Mouse (Mus musculus) heart, postnatal 36 days (tissue): ENCODE results near the gene Bcl6b. TPM values are rescaled to one million over a fixed set of nuclear protein-coding genes. Genes with fewer than 3 reads are reported as not detected.

Source experiments
- DNase-seq, 2 experiments: peaks; one replicate each; pipeline ENCODE4 v3.0.0; 2021 to 2022
- intact Hi-C: fragments of 180-260 bp; cut with DNase I; formaldehyde crosslinking; loops from one replicate; pipeline ENCODE4 v1.15.1; 2025
- total RNA-seq, 2 experiments: library from RNA; stranded (reverse); gene quantifications; 2 replicates each; pipeline ENCODE4 v1.2.3; 2021

The Bcl6b gene
- total RNA-seq: 10 to 100 TPM; 19.7 to 20.0 TPM

GRCm38 (mm10) chr11:70229260-70230010 is at the start of gene Bcl6b:
Gene Bcl6b, minus strand, starts transcription at chr11:70229798.
- DNase-seq: peak in 1 of 2 experiments; percentile 62
- intact Hi-C loops: loop anchor here (1.0 to 10.0 kb wide), 3 partner anchors 8 to 815 kb away; partner anchors contain the start of genes Kdm6b, Rnf167, Slc16a13 and Slc25a11

GRCm38 (mm10) chr11:70278961-70279360 is 49.4 kb upstream of the Bcl6b start:
- DNase-seq: no peak
- intact Hi-C loops: no loop called here

DNA sequence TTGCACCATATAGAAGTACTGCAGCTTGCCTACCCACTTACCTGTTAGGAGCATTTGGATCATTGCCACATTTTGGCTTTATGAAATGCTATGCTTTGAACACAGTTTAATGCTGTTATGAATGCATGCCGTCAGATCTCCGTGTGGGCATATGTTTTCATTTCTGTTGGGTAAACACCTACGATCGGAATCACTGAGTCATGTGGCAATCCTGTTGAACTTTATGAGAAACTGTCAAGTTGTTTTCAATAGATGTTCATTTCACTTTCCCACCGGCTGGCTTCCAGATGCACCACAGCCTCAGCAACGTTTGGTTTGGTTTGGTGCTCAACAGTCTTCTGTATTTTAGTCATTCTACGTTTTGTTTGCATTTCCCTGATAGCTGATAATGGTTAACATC is 42.0 kb upstream of the Bcl6b start:
- intact Hi-C loops: no loop called here
- no peak for DNase-seq

- DNase-seq: peak; percentile 29 to 49
Measured at GRCm38 (mm10) chr11:70266405-70266804, 36.8 kb upstream of the Bcl6b start.

DNA sequence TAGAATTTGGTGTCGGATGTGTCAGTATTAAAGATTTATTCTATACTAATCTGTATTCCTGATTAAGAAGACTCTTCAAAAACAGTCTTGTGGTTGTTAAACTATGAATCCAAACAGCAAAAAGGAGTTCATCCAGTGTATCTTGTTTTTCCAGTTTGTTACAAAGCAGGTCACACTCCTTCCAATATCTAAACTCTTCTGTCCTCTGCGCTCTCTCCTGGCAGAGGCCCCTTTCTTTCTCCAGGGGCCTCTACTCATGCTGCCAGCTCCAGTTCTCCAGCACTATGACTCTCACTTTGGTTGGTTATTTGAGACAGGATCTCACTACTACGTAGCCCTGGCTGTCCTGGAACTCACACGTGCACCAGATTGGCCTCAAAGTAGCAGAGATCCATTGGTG is 36.2 kb upstream of the Bcl6b start:
- intact Hi-C loops: no loop called here
- no peak for DNase-seq

More at GRCm38 (mm10) chr11:70266405-70266804, 36.8 kb upstream of the Bcl6b start:
- intact Hi-C loops: no loop called here

GRCm38 (mm10) chr11:70265252-70265651 is 35.7 kb upstream of the Bcl6b start:
- intact Hi-C loops: no loop called here

DNA sequence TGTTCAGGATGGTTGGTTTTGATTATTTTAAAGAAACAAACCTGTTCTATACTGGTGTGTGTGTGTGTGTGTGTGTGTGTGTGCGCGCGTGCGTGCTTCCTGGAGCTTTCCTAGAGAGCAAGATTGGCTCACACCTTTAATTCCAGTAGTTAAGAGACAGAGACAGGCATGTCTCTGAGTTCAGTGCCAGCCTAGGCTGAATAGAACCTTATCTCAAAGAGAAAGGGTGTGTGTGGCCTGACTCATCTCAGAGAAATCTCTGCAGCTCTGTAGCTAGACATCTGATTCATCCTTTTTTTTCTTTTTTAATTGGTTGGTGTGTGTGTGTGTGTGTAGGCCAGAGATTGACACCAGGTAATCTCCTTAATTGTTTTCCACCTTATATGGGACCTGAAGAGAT is 29.4 kb upstream of the Bcl6b start:
- DNase-seq: no peak

More at GRCm38 (mm10) chr11:70265252-70265651, 35.7 kb upstream of the Bcl6b start:
- no peak for DNase-seq

DNA sequence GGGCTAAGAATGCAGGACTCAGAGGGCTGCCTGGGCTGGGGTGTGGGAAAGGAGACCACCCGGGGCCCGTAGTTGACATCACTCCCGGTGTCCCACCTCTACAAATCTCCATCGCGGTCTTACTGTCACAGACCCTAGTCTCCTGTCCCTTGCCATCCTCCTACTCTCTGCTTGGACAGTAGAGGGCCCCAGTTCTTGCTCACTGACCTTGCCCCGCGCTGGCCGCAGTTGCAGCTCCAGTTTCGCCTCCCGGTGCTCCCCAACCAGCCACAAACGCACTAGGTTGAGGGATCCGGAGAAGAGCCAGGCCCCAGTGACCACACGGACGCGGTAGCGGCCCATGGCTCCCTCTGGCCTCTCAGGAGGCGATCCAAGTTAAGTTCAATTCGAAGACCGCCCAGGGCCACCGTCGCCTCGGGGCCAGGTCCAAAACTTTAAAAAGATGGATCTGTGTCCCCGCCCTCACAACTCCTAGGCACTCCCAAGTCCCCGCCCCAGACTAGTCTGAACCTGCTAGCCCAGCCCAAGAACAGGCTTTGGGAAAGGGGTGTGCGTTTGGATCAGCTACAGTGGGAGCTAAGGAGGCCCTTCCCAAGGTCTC is 25.4 kb upstream of the Bcl6b start, which contains the start of gene Alox12:
Gene Alox12 (minus strand): TSS at position 423 of the 601 bp plus-strand sequence.
- DNase-seq: peak; percentile 57 to 71
- intact Hi-C loops: loop anchor here (1.0 kb wide), 1 partner anchor 54 kb away; no protein-coding TSS in a partner anchor

More for the DNA sequence above, 29.4 kb upstream of the Bcl6b start:
- intact Hi-C loops: no loop called here

GRCm38 (mm10) chr11:70254337-70254736 is 24.7 kb upstream of the Bcl6b start:
- DNase-seq: no peak
- intact Hi-C loops: no loop called here

GRCm38 (mm10) chr11:70251853-70252252 is 22.3 kb upstream of the Bcl6b start:
- no peak for DNase-seq
- intact Hi-C loops: no loop called here

DNA sequence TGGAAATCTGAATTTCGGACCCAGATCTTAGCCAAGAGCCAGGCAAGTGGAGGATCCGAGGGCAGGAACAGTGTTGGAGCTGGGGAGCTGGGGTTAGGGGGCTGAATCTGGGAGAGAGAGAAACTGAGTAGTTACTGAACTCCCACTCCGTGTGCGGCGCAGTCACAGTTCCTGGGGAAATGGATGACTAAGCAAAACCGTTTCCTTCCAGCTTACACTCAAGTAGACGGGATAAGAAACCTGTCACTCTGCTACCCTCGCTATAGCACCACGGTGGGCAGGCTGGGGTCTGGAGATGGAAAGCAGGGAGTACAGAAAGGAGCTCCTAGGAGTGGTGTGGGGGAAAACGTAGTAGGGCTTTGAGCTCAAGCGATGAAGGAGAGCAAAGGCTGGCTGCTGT is 20.6 kb upstream of the Bcl6b start:
- intact Hi-C loops: no loop called here
- no peak for DNase-seq

GRCm38 (mm10) chr11:70247136-70247845 is 17.7 kb upstream of the Bcl6b start:
- DNase-seq: peak; percentile 72 to 74

GRCm38 (mm10) chr11:70242591-70242990 is 13.0 kb upstream of the Bcl6b start:
- intact Hi-C loops: no loop called here
- no peak for DNase-seq

More at GRCm38 (mm10) chr11:70247136-70247845, 17.7 kb upstream of the Bcl6b start:
- intact Hi-C loops: no loop called here

DNA sequence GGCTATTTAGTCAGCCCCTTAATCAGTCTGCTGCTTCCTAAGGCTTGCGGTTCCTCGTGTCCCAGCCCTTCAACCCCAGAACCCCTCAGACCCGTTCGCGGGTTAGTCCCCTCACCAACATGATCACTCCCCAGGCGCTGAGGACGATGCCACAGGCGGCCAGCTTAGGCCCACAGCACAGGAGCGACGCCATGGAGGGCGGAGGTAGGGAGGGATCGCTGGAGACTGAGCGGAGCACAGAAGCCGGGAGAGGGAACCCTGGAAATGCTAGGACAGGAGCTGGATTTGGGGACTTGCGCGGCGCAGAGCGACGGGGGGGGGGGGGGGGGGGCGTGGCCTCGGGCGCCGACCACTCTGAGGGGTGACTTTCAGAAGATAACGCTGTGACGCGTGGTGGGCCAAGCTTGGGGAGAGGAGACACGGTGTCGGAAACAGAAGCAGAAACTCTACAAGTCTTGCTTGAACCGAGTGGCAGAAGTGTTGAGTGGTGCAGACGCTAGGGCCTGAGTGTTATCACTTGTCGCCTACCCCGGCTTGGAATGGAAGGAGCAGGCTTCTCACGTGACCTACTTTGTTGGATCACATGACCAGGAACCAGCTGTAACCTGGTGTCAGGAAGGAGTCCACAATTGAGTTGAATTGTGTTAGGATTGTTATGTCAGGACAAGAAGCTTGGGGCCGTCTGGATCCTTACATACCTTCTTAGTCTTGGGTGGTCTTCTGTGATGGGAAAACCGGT is 10.1 kb upstream of the Bcl6b start, which contains the start of the genes Gm21988 and Rnasek:
Gene Gm21988 (minus strand): TSS at position 290 of the 739 bp plus-strand sequence.
Gene Rnasek (minus strand): TSS at position 302 of the 739 bp plus-strand sequence.
- intact Hi-C loops: loop anchor here (10.0 kb wide), 2 partner anchors 405 to 825 kb away; partner anchors contain the start of genes Kdm6b, Rnf167 and Slc25a11

GRCm38 (mm10) chr11:70238591-70239440 is 9.2 kb upstream of the Bcl6b start:
- peak in 1 of 2 experiments; percentile 34 for DNase-seq
- intact Hi-C loops: loop anchor here (10.0 kb wide), 2 partner anchors 406 to 824 kb away; partner anchors contain the start of genes Kdm6b, Rnf167 and Slc25a11

More for the DNA sequence above, 10.1 kb upstream of the Bcl6b start, which contains the start of the genes Gm21988 and Rnasek:
- DNase-seq: peak; percentile 84 to 92

- intact Hi-C loops: loop anchor here (10.0 kb wide), 2 partner anchors 407 to 823 kb away; partner anchors contain the start of genes Kdm6b, Rnf167 and Slc25a11
- peak; percentile 99 for DNase-seq
Measured at GRCm38 (mm10) chr11:70237457-70238167, 8.0 kb upstream of the Bcl6b start, which contains the start of gene 0610010K14Rik. Gene 0610010K14Rik, minus strand, starts transcription at chr11:70237914.

- intact Hi-C loops: loop anchor here (10.0 kb wide), 2 partner anchors 408 to 822 kb away; partner anchors contain the start of genes Kdm6b, Rnf167 and Slc25a11
- peak in 1 of 2 experiments; percentile 32 for DNase-seq
Measured at GRCm38 (mm10) chr11:70236717-70237116, 7.1 kb upstream of the Bcl6b start.
